Mouse (Mus musculus) kidney, adult 2 months (tissue): ENCODE data around the gene Sdhc.

ENCODE experiments used
- CTCF ChIP-seq: fragments of 200-500 bp; conservative IDR thresholded peaks from 2 replicates; pipeline ENCODE4 v1.5.1; 2011; ENCODE audit warnings: low read depth, mild to moderate bottlenecking, control low read depth, low read length, moderate library complexity, mixed read lengths; ENCODE audit not compliant: insufficient read depth, insufficient read length
- POLR2A ChIP-seq: fragments of 200-500 bp; IDR thresholded peaks from one replicate; pipeline ENCODE4 v1.6.1; 2011; ENCODE audit warnings: low read depth, low read length, control low read depth

DNA sequence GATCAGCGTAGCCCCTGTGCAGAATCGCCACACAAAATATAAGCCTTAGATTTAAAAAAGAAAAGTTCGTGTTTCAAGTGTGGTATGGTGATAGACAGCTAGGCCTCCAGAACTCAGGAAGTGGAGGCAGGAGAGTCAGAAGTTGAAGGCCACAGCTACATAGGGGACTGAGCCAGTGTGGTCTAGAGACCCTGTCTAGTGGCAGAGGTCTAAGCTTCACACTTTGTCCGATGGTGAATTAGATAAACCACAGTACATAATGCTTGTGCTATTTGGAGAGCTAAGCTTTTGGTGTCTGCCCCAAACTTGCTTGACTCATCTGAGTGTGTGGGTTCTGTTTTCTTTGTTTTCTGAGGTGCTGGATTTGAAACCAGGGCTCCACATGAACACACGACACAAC is 31.4 kb downstream of the Sdhc start:
- TF ChIP-seq POLR2A (no peak), CTCF (no peak)
